23 mouse cellular contexts compared by ENCODE assay signal in genomic region chr14:49008399-49009189, GRCm38 (mm10).
"Had no signal": no experiment of that assay in that cellular context is flagged by ENCODE, and none has a peak within 500 bp of the region (broad histone marks: within the 10 kb centered on the region; RNA-seq: fewer than 3 reads in every experiment).

No protein-coding gene starts in this region.

- H3K9me3 ChIP-seq: forebrain, embryonic 15.5 days; heart, embryonic 10.5 days; heart, embryonic 12.5 days; hindbrain, embryonic 13.5 days; hindbrain, embryonic 15.5 days; kidney, embryonic 15.5 days; limb, embryonic 13.5 days had no signal

- DNase-seq: gastrocnemius, postnatal 14 days; gastrocnemius, postnatal 36 days; heart, adult 18-20 months; heart, postnatal 10 days; heart, postnatal 36 days; kidney, adult 11 months; kidney, adult 2 months; kidney, adult 9 months; kidney, postnatal 14 days; kidney, postnatal 36 days; layer of hippocampus, adult 9-11 months; layer of hippocampus, postnatal 36 days; left cerebral cortex, postnatal 4 days had no signal

- H3K27me3 ChIP-seq: forebrain, embryonic 15.5 days; heart, embryonic 12.5 days; hindbrain, embryonic 13.5 days; hindbrain, embryonic 15.5 days; kidney, embryonic 15.5 days; limb, embryonic 13.5 days had no signal

- H3K27ac ChIP-seq: forebrain, embryonic 15.5 days; heart, embryonic 10.5 days; hindbrain, embryonic 13.5 days; hindbrain, embryonic 15.5 days; hindbrain, postnatal 0 days; kidney, embryonic 15.5 days; limb, embryonic 13.5 days had no signal

- H3K4me3 ChIP-seq: forebrain, embryonic 15.5 days; heart, embryonic 10.5 days; heart, embryonic 12.5 days; hindbrain, embryonic 13.5 days; hindbrain, embryonic 15.5 days; kidney, embryonic 15.5 days; limb, embryonic 13.5 days had no signal

- ATAC-seq: forebrain, embryonic 15.5 days; forebrain, postnatal 0 days; hindbrain, postnatal 0 days; intestine, embryonic 16.5 days had no signal

- H3K9ac ChIP-seq: forebrain, embryonic 15.5 days; forebrain, postnatal 0 days; heart, embryonic 12.5 days; hindbrain, embryonic 13.5 days; hindbrain, embryonic 15.5 days; kidney, embryonic 15.5 days; limb, embryonic 13.5 days had no signal

- H3K4me1 ChIP-seq: forebrain, embryonic 15.5 days; heart, embryonic 10.5 days; heart, embryonic 12.5 days; hindbrain, embryonic 13.5 days; hindbrain, embryonic 15.5 days; kidney, embryonic 15.5 days; limb, embryonic 13.5 days had no signal

- H3K4me2 ChIP-seq: forebrain, embryonic 15.5 days; heart, embryonic 12.5 days; hindbrain, embryonic 13.5 days; hindbrain, embryonic 15.5 days; kidney, embryonic 15.5 days; limb, embryonic 13.5 days had no signal

- H3K36me3 ChIP-seq: forebrain, embryonic 15.5 days; heart, embryonic 10.5 days; hindbrain, embryonic 13.5 days had no signal
